Mouse (Mus musculus) c-Kit-positive CD71-positive TER-119-negative erythroid progenitor cells, embryonic 14.5 days (primary cell): Measurements from ENCODE around the gene Klre1.

ENCODE experiments used
- DNase-seq: peaks from one replicate; pipeline ENCODE4 v3.0.0-alpha.2; 2013; ENCODE audit warnings: low read depth

Gene Klre1

DNA sequence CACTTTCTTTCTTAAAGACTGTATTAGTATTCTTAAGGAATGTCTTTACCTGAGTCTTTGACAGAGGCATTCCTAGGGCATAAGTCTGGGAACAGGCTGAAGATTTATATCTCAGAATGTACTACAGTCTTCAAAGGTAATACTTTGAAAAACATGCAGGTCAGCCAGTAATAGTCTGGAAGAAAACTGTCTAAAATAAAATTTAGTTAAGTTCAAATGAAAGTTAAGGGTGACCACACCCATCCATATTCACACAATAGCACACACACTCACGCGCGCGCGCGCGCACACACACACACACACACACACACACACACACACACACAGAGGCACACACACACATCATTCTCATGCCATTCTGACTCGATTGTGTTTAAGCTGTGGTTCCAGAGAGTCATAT is at the start of gene Klre1:
Gene Klre1, plus strand, starts transcription at position 301 of the 400 bp plus-strand sequence.
- DNase-seq, result no peak

DNA sequence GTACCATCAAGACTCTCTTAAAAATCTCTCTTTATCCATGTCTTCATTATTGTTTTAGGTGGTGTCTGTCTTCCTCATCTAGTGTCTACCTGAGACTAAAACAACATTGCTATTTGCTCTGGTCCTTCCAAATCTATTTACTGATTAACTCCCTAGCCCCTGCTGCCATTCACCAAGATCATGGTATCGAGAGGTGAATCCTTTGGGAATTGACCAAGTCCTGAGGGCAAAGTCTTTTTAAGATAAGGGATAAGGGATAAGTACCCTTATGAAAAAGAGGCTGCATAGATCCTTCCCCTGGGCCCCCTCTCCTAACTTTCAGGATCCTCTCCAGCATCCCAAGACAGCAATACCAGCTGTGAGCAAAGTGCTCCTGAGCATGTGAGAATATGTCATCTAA is 48.1 kb upstream of the Klre1 start:
- DNase-seq, result no peak

DNA sequence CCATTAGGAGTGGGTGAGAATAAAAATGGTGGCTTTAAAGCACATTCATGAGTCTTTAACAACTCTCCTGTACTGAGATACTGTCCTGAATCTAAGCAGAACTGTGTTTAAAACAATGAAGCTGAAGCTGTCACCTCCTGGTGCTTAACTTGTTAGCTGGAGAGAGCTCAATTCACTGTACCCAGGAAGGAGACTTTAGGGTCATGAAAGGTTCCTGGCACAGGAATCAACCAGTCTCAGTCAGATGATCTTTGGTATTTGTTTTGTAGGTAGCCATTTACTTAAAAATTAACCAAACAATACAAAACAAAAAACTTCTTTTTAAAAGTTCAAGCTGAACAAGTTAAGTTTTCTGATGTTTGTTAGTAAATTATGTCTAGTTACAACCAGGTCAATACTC is 47.4 kb upstream of the Klre1 start:
- no peak for DNase-seq

DNA sequence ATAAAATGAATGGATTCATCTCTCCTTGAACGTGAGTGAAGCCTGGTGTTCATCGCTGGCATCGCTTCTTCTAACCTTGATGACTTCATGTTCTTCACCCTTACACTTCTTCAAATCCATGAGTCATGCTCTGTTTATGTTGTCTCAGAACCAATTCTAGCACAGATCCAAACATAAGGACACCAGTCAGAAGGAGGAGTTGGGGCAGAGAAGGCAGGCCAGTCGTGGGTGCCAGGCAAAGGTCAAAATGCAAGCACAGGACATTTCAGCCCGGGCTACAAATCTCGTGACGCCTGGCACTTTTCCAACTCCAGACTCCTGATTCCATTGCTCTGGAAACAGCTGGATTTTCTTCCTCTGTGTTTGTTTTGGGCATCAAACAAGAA is 45.2 kb upstream of the Klre1 start:
- no peak for DNase-seq

DNA sequence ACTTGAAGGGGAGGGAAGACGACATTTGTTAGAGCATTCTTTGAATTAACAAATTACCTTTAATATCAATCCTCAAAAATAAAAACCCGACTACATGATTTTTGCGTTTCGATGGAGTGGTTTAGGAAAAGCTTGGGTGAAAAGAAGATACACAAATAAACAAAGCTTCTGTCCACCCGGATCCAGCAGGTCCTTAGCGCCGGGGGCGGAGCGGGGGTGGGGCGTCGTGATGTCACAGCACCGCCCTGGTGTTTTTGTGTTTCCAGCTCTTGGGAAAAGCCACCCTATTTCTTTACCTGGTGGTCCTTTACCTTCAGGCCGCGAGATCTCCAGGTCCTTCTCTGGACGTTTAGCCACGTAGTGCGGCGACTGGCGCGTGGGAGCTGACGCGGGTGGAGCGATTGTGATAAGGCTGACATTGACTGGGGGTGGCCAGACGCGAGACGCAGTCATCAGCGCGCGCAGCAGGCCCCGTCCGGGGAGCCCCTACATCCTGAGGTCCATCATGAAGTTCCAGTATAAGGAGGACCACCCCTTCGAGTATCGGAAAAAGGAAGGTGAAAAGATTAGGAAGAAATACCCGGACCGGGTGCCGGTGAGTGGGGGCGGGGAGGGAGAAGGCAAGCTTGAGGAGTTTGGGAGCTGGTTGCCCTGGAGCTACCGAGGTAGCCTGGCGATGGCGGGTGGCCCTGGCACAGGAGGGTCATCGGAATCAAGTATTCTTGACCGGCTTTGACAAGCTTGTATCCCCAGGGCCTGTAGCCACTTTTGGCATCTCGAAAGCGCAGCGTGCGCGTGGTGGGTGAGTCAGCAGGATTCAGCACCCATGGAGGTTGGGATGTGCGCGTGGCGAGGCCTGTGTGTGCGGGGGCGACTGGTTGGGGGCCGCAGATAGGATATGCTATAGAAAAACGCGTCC is 44.5 kb upstream of the Klre1 start, which contains the start of gene Gabarapl1:
Gene Gabarapl1, plus strand, starts transcription at position 219 of the 919 bp plus-strand sequence.
- peak; percentile 62 for DNase-seq

DNA sequence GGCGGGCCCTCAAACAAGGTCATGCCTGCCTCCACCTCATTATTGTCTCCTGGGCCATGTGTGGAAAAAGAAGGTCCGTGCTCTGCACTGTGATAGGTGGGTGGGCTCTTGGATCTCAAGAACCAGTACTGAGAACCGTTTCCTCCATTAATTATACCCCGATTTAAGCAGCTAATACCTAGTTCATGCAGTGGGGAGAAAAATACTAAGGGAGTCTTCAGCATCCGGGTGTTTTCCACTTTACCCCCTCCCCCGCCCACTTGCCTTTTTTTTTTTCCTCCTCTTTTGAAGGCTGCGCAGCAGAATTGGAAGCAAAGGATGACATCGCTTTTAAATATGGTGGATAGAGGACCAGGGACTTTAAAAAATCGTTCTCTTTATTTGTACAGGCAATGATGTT is 43.6 kb upstream of the Klre1 start:
- DNase-seq, result peak; percentile 20

DNA sequence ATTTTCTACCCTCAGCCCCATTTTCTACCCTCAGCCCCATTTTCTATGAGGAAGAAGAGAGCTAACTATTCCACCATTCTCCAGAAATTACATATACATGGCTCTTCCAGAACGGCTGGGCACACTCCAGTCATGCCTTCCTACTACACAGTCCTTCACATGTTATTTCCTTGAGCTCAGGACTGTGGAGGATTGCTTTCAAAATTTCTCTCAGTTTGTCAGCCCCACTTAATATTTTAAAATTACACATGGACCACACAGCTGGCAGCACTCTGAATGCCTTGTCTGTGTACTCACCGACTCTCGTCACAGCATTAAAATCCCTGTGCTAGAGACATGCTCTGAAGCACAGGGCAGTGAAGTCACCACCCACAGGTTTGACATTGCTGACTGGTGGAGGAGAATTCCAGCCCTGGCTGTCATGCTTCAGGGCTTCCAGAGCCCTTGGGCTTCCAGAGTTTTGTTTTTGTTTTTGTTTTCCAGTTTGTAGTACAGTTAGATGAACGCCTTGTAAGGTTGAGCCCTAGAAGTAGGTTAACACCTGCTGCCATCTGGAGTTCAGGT is 43.0 kb upstream of the Klre1 start:
- no peak for DNase-seq

DNA sequence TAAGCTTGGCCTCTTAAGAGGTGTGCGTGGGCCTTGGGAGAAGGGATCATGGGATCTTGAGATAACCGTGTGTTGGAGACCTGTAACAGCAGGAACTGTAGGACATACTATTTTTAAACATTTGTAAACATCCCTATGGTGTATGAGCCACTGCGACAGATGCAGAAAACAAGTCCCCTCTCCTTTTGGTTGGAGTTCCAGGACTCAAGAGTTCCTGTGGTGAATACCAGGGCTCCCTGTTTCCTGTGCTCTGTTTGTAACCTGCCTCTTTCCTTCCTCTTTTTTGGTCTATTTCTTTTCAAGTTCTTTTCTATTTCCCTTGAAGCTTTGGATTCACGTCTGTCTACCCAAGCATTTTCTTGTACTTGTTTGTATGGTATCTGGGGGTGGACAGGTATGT is 42.0 kb upstream of the Klre1 start:
- no peak for DNase-seq

DNA sequence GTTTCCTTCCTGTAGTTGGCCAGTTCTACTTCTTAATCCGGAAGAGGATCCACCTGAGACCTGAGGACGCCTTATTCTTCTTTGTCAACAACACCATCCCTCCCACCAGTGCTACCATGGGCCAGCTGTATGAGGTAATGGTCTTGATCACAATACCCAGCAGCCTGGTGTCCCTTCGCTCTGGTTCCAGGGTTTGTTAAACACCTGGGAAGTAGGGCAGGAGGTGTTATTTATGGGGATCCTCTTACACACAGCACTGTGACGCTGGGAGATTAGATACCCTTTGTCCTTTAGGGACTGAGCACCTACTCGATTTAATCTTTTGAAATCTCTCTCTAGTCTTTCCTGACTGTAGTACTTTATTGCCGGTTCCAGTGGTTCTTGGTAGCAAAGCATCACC is 39.1 kb upstream of the Klre1 start:
- no peak for DNase-seq

DNA sequence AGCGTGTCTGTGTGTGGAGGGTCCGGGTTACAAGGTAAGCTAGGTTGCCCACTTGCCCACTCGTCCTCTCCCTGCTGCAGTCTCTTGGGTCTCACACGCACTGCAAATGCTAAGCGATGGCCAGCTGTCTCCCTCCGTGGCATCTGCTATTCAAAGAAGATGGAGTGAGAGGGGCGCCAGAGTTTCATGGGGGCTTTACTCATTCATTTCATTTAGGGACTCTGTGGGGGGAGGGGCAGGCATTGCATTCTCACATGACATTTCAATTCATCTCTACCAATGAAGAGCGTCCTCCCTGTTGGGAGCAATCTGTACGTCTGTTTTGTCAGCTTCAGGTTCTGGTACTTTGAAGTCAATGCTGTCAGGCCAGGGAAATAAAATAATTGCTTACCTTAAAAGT is 35.8 kb upstream of the Klre1 start:
- DNase-seq, result no peak

DNA sequence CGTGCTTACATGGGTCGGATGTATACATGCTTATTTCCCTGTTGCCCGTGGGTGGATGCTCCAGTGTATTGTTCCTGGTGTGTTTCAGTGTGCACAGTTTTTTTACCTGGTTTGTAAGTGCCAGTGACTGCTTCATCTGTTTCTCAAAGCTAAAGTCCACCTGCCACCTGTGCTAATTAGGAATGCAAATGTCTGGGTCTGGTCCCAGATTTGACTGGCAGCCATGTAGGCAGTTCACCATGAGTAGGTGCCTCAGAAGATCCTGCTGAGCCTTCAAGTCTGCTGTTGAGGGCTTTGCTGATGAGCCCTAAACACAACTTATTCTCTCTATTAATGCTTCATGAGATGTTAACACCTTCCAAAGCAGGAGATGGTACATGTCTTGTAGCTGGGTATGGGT is 35.2 kb upstream of the Klre1 start:
- DNase-seq, result no peak

DNA sequence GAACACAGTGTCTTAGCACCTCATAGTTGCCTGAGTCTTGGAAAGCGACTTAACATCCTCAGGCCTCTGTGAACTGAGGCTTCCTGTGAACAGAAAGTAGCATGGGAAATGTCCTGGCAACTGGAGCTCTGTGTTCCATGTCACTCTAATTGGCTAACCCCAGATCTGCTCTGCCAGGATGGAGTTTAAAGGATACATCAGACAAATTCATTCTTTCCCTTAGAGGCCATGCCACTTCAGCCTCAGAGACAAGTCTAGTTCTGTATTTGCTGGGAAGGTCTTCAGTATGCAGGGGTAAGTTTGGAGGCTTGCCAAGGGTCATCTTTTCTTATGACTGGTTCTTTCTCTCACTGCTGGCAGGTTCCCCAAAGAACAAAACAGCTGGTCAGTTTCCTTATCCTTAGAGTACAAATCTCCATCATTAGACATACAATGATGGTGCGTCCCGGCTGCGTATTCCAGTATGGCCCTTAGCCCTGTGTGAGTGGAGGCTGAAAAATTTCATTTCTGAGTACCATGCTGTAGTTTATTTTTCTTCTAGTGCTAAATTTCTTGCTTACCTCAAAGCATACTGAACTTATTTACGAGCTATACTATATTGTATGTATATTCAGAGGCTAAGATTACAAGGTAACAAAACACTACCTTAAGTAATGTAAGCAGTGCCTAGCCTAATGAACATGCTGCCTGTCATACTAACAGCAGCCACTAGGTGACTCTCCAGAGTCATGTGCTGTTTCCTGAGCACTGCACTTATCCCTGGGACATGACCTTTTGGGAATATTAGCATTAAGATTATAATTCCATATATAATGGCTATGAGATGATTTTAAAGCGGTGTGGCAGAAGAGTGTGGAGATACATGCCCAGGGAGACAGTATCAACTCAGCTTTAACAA is 33.7 kb upstream of the Klre1 start:
- peak; percentile 56 for DNase-seq

DNA sequence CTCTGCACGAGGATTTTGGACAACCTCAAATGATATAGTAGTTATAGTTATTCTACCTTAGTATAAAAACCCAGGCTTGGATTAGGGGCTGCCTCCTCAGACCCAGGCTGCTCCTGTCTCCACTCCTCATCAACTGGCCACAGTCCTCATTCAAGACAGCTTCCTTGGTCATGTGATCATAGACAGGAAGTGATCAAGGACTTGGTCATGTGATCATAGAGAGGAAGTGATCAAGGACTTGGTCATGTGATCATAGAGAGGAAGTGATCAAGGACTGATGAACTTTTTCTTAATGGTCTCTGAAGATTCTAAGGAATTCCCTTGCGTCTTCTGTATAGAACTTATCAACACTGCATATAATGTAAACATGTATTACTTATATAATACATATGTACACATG is 30.4 kb upstream of the Klre1 start:
- DNase-seq, result no peak

DNA sequence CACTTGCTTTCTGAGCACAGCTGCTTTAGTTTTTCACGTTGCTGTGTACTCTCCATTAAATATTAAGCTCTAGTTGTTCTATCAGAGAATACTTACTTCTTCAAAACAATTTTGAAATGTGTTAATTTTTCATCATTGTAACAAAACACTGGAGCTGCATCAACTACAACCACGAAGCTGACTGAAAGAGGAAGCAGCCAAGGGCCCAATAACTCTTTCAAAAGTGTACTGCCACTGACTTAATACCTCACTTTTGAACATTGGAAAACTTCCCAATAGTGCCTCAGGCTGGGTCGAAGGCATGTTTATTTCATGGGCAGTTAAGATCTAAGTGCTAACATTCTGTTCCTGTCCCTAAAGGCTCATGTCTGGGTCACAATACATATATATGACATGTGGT is 29.7 kb upstream of the Klre1 start:
- DNase-seq, result no peak

DNA sequence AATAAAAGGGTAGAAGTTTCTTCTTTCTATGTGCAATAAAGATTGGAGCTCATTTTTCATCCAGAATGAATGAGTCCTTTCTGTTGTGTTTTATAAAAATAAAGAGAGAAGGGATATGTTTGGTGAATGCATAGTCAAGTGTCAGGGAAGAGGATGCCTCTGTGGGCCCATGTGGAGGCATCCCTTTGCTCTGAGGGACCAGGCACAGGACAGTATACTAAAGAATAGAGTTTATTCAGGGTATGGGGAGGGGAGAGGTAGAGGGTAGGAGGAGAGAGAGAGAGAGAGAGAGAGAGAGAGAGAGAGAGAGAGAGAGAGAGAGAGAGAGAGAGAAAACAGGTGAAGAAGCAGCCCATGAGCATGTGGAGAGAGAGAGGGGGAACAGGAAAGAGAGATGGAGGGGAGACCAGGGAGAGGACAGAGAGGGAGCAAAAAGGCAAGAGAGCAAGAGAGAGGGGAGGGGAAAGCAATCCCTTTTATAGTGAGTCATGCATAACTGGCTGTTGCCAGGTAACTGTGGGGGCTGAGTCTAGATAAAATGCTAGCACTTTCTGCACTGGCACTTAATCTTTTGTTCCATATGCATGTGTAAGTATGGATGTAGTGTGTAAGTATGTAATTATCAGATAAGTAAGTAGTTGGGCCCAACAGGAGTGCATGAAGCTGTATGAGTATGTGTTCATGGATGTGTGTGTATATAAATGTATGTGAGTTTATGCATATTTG is 20.2 kb upstream of the Klre1 start:
- peak; percentile 55 for DNase-seq

DNA sequence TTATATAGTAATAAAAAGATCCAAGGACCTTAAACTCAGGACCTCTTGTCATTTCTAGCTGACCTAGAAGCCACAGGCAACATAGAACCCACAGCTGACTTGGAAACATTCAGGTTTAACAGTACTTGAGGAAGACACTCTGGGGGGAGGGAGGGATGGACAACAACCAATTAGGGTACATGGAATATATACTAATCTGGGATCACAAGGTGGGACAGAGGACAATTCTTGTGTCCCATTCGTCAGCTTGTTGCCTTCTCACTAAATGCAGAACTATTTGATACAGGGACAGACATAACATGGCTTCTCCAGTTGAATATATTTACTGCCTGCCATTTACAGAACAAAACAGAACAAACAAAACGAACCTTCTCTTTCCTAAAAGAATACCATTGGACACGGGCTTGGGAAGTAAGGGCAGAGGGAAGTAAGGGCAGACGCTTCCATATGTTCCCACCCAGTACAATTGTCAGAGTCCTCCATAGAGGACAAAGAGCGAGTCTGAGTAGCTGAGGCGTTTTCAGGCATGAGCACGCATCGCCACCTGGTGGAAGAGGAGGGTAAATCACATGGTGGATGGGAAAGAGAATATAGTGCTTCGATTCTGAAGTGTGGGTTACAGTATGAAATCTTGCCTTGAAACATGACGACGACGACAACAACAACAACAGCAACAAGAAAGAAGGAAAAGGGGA is 18.6 kb upstream of the Klre1 start:
- DNase-seq, result peak; percentile 76

DNA sequence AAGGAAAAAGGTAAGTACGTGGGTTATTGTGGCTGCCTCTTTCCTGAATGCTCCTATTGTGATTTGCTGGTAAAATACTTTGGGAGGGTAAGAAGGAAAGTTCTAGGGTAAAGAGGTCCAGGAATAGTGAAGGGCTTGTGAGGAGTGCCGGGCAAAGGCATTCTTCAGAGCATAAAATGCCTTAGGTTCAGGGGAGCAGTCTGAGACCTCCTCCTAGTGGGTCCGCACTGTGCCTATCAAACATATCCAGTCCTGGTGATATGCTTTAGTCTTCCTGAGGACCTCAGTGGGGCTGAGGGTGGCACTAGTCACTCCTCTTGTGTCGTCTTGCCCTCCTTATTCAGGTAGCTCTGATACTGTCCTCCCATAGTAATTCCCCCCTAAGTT is 18.1 kb upstream of the Klre1 start:
- DNase-seq, result no peak

DNA sequence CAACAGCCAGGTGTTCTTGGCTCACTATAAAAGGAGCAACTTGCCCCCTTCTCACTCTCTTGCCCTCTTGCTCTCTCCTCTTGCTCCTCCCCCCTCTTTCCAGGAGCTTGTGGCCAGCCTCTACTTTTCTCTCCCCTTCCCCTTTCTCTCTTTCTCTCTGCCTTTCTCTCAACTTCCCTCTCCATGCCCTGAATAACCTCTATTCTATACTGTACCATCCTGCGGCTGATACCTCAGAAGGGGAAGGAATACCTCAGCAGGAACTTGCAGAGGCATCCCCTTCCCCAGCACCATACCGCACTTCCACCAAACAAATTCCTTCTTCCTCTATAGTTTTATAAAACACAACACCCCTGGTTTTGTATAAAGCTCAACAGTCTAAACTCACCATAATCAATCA is 12.4 kb upstream of the Klre1 start:
- DNase-seq, result no peak

DNA sequence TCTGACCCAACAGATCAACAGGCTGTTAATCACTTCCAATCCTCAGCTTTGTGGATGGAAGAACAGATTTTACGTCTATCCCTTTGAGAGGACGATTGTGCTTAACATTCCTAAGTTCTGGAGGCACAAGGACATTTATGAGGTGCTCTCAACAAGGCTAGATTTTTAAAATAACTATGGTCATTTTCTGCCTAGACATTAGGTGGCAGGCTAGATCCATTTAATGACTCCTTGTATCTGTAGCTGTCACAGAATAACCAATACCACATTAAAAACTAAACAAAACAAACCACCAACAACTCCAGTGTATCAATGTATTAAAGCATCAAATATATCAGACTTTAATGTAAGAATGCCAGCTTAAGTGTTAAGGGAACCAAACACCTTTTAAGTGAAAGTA is 2.4 kb upstream of the Klre1 start:
- no peak for DNase-seq

DNA sequence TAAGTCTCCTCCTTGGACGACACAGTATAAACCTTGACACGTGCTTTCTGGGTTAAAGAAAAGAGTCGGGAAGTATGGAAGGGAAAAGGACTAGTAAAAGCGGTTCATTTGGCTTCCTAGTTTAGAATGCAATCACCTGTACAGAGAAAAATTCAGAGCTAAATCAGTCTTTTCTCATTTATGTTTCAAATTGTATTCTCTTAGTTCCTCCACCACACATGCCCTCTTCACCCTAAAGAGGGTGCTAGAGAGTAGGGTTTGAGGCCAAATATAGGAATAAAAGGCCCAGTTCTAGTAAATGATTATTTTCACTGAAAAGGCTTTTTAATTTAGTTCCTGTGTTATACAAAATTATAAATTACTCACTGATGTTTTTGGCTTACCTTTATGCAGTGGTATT is 3.6 kb downstream of the Klre1 start:
- DNase-seq, result no peak

DNA sequence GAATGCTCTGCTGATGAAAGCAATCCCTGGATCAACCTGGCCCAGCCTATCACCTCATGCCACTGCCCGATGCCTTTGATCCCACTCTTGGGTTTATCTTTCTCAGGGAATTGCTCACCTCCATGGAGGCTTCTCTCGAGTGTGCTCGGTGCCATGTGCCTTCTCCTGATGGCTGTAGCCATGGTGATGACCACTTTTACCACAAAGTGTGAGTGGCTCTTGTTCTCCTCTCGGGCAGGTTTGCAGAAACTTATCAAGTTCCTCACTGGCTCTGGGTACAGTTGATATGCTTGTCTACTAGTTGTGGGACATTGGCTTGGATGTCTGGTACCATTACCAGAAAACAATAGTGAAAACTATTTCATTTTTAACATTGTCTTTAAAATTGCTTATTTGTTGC is 4.2 kb downstream of the Klre1 start:
- no peak for DNase-seq
